Mouse (Mus musculus): ENCODE data around the gene Nup98.

Gene Nup98

DNA sequence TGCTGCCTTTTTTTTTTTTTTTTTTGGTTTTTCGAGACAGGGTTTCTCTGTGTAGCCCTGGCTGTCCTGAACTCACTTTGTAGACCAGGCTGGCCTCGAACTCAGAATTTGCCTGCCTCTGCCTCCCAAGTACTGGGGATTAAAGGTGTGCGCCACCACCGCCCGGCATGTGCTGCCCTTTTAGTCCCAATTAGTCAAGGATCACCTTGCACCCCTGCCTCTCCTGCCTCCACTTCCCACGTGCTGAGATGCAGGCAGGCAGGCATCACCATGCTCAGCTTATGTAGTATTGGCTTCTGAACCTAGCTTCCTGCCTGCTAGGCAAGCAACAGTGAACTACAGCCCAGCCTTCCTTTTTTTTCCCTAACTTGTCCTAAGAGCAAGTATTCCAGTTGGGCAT lies 92.6 kb downstream of the Nup98 start:
- no peak for DNase-seq (ENCODE audit: low spot score in 2 of 2)

DNA sequence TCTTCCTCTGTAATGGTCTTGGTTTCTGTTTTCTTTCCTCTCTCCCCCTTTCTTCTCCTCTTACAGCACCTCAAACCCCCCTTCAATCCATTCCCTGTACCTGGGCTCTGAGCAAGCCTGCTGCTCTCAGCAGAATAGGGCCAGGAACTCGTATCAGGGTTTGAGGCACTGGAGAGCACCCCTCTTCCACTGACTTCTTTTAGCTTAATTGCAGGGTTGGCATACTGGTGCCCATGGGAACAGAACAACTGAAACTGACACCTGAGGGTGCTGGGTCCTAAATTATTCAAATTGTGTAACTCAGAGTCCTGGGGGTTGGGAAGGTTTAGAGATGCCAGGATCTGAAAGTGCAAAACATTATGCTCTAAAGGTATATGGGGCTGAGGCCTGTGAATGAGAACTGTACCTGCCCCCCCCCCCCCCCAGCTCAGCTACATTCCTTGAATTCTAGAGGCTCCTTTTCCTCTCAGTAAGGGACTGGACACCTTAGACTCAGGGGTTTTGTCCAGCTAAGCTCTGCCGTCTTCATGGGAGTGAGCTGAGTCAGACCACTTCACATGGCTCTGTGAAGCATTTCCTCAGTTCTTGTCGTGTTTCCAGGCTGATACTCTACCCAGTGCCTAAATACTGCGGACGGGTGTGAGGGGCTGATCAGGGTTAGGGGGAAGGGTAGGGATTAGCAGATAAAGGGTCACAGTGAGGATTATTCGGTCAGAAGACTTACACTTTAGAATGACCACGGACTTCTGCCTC lies 93.2 kb downstream of the Nup98 start, which contains the start of gene Chrna10:
Gene Chrna10, minus strand, starts transcription at position 250 of the 753 bp plus-strand sequence.
- no peak for DNase-seq (ENCODE audit: low spot score in 2 of 2)

DNA sequence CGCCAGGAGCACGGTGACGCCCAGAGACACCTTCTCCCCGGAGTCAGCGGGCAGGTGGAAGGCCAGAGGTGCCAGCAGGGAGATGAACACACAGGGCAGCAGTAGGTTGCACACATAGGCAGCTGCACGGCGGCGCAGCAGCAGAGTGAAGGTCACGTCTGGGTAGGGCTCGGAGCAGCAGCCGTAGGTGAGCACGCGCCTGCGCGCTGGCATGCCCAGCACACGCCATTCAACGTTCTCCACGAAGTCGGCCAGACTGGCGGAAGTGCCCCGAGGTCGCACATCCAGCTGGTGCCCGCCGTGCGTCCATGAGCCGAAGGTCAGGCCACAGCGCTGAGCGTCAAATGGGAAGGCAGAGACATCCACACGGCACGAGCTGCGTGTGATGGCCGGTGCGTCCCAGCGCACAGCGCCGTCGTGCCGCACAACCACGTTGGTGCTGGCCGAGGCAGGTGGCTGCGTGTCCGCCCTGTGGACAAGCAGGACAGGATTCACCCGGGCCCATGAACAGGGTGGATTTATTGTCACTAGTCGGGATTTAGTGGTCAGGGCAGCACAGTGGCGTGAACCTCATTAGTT lies 96.7 kb downstream of the Nup98 start:
- no peak for DNase-seq (ENCODE audit: low spot score in 2 of 2)

DNA sequence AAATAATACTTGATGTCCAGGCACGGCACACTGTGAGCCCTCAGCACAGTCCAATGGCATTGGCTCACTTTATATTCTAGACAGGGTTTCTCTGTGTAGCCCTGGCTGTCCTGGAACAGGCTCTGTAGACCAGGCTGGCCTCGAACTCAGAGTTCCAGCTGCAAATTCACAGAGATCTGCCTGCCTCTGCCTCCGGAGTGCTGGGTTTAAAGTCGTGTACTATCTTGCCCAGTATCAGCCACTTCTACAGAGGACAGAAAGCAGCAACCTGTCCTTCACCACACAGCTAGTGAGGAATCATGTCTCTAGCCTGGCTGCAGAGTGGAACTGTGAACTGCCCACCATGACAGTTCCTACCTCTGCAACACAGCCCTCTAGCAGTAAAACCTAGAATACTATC lies 100.2 kb downstream of the Nup98 start:
- no peak for DNase-seq (ENCODE audit: low spot score in 2 of 2)

DNA sequence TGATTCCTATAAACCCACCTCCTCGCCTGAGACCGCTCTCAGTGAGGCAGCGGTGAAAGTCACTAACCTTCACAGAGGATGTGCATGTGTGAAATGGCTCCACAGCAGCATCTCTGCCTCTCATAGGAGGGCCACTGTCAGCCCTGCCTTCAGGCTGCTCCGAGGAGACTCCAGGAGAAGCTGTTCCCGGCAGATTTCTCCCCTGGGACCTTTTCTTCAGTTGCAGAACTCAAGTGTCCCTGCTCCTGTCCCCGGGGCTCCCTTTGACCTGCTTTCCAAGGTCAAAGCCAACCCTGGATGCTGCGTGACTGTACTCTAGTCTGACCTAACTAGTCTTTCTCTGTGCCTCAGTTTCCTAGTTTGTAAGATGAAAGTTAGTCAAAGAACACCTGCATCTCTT lies 100.8 kb downstream of the Nup98 start, which contains the start of gene Art5:
Gene Art5, minus strand, starts transcription at position 319 of the 400 bp plus-strand sequence.
- DNase-seq (ENCODE audit: low spot score in 2 of 2): no peak

- DNase-seq (ENCODE audit: low spot score in 2 of 2): no peak
Measured at GRCm38 (mm10) chr7:102108206-102108605, 101.8 kb downstream of the Nup98 start.

DNA sequence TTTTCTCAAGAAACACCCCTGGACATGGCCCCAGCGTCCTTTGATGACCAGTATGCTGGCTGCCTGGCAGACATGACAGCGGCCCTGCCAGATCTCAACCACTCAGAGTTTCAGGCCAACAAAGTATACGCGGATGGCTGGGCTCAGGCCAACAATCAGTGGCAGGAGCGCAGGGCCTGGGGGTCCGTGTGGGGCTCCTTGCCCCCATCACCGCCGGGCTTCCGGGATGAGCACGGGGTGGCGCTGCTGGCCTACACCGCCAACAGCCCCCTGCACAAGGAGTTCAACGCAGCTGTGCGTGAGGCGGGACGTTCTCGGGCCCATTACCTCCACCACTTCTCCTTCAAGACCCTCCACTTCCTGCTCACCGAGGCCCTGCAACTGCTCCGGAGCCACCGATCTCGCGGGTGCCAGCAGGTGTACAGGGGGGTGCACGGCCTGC lies 103.3 kb downstream of the Nup98 start:
- DNase-seq (ENCODE audit: low spot score in 2 of 2): peak in 1 of 2 experiments; percentile 30

DNA sequence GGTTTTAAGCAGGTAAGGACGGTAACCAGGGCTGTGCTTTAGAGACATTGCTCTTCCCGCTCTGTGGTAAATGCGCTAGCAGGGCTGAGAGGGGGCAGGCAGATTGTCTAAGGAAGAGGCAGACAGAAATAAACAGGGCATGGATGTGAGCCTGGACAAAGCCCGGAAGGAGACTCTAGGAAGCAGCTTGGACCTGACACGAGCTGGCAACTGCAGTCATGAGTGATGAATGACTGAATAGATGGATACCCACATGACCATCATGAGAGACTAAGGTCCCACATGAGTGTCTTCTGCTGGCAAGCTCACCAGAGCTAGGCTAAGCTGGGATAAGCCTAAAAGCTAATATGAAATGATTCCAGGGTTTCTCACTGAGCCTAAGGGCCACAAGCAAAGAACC lies 105.8 kb downstream of the Nup98 start:
- DNase-seq (ENCODE audit: low spot score in 2 of 2): no peak

GRCm38 (mm10) chr7:102103555-102103954 lies 106.4 kb downstream of the Nup98 start:
- no peak for DNase-seq (ENCODE audit: low spot score in 2 of 2)

DNA sequence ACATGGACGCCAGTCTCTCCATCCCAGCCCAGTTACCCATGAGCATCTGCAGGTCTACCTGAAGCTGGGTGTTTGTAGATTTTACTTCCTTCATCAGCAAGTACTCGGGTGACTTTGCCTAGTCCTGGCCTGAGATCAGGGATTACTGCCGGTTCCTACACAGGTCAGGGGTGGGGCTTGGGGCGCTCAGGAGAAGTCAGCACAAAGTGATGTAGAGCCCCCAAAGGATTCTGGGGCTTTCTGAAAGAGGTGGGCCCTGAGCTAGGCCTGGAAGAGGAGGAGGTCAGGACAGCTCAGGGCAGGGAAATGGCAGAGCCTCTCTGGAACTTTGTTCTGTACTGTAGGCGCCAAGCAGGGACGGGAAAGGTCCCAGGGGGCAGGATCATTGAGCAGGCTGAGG lies 107.3 kb downstream of the Nup98 start:
- no peak for DNase-seq (ENCODE audit: low spot score in 2 of 2)

- DNase-seq (ENCODE audit: low spot score in 2 of 2): no peak
Measured at GRCm38 (mm10) chr7:102102241-102102640, 107.7 kb downstream of the Nup98 start.

GRCm38 (mm10) chr7:102101487-102101886 lies 108.5 kb downstream of the Nup98 start, which contains the start of gene Art1:
Gene Art1, plus strand, starts transcription at chr7:102101743.
- no peak for DNase-seq (ENCODE audit: low spot score in 2 of 2)

GRCm38 (mm10) chr7:102100868-102101267 lies 109.1 kb downstream of the Nup98 start:
- DNase-seq (ENCODE audit: low spot score in 2 of 2): no peak

DNA sequence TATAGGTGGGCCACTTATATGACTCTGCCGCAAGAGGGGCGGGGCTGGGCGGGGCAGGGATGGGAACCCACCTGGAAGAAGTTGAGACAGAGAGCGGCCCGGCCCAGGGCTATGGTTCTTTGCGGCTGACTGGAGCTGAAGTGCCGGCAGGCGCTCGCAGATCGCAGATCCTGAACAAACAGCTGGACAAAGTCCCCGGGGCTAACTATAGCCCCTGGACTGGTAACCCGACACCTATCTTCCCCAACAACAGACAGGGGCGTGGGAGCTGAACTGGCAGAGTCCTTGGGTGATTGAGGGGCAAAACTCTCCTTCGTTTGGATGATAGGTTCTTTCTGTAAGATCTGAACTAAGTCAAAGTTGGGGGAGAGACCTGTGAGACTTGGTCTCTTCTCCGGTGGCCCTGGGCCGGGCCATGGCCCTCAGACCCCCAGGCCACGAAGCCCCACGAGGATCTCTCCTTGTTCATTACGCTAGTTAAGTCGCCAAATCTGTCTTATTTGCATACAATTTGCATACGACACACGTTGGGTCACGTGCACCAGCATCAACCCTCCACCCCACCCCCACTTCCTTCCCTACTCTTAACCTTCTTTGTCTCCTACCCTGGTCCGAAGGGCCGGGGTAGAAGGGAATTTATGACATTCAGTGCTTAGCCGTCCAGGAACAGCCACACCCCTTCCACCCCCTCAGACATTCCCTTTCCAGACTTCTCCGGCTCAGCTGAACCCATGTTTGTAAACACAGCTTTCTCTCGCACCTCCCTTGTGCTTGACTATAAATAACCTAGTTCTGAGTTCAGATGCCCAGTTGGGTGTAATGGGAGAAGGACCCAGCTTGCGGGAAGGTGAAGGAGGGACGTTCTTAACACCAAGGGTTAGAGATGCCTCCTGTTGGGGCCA lies 110.0 kb downstream of the Nup98 start:
- DNase-seq (ENCODE audit: low spot score in 2 of 2): no peak

- DNase-seq (ENCODE audit: low spot score in 2 of 2): no peak
Measured at GRCm38 (mm10) chr7:102087336-102087735, 122.6 kb downstream of the Nup98 start.

DNA sequence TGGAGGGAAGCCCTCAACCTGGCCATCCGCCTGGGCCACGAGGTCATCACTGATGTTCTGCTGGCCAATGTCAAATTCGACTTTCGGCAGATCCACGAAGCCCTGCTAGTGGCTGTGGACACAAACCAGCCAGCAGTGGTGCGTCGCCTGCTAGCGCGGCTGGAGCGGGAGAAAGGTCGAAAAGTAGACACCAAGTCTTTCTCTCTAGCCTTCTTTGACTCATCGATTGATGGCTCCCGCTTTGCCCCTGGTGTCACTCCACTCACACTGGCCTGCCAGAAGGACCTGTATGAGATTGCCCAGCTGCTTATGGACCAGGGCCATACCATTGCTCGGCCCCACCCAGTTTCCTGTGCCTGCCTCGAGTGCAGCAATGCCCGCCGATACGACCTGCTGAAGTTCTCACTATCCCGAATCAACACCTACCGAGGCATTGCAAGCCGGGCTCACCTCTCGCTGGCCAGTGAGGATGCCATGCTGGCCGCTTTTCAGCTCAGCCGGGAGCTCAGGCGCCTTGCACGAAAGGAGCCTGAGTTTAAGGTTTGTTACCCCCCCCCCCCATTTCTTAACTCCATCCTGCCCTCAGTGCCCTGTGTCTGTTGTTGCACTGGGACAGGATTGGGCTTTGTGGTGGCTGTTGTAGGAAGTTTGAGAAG lies 125.8 kb downstream of the Nup98 start:
- no peak for DNase-seq (ENCODE audit: low spot score in 2 of 2)

- DNase-seq (ENCODE audit: low spot score in 2 of 2): no peak
Measured at GRCm38 (mm10) chr7:102082816-102083215, 127.2 kb downstream of the Nup98 start, which contains the start of gene Trpc2. Gene Trpc2, plus strand, starts transcription at chr7:102083116.

GRCm38 (mm10) chr7:102081784-102082183 lies 128.2 kb downstream of the Nup98 start:
- DNase-seq (ENCODE audit: low spot score in 2 of 2): no peak

- DNase-seq (ENCODE audit: low spot score in 2 of 2): no peak
Measured at GRCm38 (mm10) chr7:102080311-102080710, 129.7 kb downstream of the Nup98 start.

DNA sequence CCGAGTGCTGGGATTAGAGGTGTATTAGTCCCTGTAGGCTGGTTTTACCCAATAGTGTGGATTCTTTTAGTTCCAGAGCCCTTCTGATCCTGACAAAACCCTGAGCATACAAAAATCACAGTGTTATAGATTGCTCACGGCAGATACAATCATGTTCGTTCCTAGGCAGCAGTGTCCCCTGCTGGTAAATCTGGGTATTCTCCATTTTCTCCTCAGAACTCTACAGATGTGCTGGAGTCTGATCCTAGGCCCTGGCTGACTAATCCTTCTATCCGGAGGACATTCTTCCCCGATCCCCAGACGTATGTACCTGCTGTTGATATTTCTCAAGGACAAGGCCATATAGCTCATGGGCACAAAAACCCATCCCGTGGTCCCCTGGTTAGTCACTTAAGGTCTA lies 131.5 kb downstream of the Nup98 start:
- DNase-seq (ENCODE audit: low spot score in 2 of 2): peak in 1 of 2 experiments; percentile 16

DNA sequence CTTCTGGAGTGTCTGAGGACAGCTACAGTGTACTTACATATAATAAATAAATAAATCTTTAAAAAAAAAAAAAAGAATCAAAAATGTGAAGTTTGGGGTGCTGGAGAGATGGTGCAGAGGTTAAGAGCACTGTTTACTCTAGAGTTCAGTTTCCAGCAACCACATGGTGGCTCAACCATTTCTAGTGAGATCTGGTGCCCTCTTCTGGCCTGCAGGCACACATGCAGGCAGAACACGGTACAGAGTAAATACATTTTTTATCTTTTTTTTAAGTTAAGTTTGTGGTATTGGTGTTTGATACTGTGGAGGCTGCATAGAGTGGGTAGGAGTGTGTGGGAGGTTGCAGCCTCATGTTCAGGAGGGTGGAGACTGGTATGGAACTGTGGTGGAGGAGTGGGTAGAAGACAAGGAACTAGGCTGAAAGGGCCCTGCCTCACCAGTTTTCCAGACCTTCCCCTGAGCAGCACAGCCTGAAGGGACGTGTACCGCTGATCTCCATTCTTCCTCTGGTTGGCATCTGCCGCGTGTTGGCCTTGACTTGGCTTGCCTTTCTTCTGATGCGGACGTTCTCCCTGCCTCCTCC lies 133.2 kb downstream of the Nup98 start:
- no peak for DNase-seq (ENCODE audit: low spot score in 2 of 2)
